Mouse (Mus musculus): ENCODE results near the gene Plcb1.

- TF ChIP-seq CTCF (IDR thresholded peaks at IDR 0.05; ENCODE audit: low read depth, low read length): no peak
- TF ChIP-seq POLR2A (IDR thresholded peaks at IDR 0.05; ENCODE audit: borderline replicate concordance, low read depth, low read length): no peak
Observed at GRCm38 (mm10) chr2:134845239-134845738, 59.4 kb downstream of the Plcb1 start.
